Mouse (Mus musculus) embryonic facial prominence, embryonic 12.5 days (tissue): ENCODE data around the gene Mid2. TPM values are rescaled to one million over a fixed set of nuclear protein-coding genes. Genes with fewer than 3 reads are reported as not detected.
"Not testable (repeated sequence)": the region's sequence is repeated elsewhere in the genome, so short reads cannot be mapped to it uniquely, and the experiment has no call there.

Experiments used
- ATAC-seq: fragments of 200-750 bp; cut with Nextera tagmentation; 2 replicates; pipeline ENCODE4 v1.8.0; 2017; ENCODE audit not compliant: insufficient number of reproducible peaks, insufficient read depth, low FRiP score, low TSS enrichment
- H3K27ac ChIP-seq: fragments of 300-500 bp; sonication (generic); 2 replicates; pipeline ENCODE4 v1.5.1; 2016; ENCODE audit warnings: mild to moderate bottlenecking
- H3K27me3 ChIP-seq: fragments of 300-500 bp; sonication (generic); 2 replicates; pipeline ENCODE4 v1.6.1; 2016; ENCODE audit warnings: mild to moderate bottlenecking, moderate library complexity
- H3K36me3 ChIP-seq: fragments of 300-500 bp; sonication (generic); 2 replicates; pipeline ENCODE4 v1.6.1; 2016; ENCODE audit warnings: mild to moderate bottlenecking
- H3K4me1 ChIP-seq: fragments of 300-500 bp; sonication (generic); 2 replicates; pipeline ENCODE4 v1.6.1; 2016
- H3K4me2 ChIP-seq: fragments of 300-500 bp; sonication (generic); replicated peaks from 2 replicates; pipeline ENCODE4 v1.6.1; 2016; ENCODE audit warnings: mild to moderate bottlenecking, moderate library complexity
- H3K4me3 ChIP-seq: fragments of 300-500 bp; sonication (generic); 2 replicates; pipeline ENCODE4 v1.5.1; 2016; ENCODE audit warnings: mild to moderate bottlenecking
- H3K9ac ChIP-seq: fragments of 300-500 bp; sonication (generic); 2 replicates; pipeline ENCODE4 v1.6.1; 2016; ENCODE audit warnings: mild to moderate bottlenecking, moderate library complexity
- H3K9me3 ChIP-seq: fragments of 300-500 bp; sonication (generic); 2 replicates; pipeline ENCODE4 v1.6.1; 2016; ENCODE audit warnings: mild to moderate bottlenecking, moderate library complexity
- WGBS: fragments of 180-500 bp; shearing (Covaris S2); methylation state at CpG from one replicate; pipeline ENCODE4 v1.1.7; 2016; 5-methylcytosine and 5-hydroxymethylcytosine counted together
- polyA plus RNA-seq: library from polyadenylated mRNA; unstranded; fragments of >200 nt; fragmentation: Nextera tagmentation; extraction: Ambion mirVana; gene quantifications from 2 replicates; pipeline ENCODE4 v1.2.1, GENCODE M21; 2016

The Mid2 gene
- polyA plus RNA-seq, result 2.7 and 3.2 TPM in 2 replicates

DNA sequence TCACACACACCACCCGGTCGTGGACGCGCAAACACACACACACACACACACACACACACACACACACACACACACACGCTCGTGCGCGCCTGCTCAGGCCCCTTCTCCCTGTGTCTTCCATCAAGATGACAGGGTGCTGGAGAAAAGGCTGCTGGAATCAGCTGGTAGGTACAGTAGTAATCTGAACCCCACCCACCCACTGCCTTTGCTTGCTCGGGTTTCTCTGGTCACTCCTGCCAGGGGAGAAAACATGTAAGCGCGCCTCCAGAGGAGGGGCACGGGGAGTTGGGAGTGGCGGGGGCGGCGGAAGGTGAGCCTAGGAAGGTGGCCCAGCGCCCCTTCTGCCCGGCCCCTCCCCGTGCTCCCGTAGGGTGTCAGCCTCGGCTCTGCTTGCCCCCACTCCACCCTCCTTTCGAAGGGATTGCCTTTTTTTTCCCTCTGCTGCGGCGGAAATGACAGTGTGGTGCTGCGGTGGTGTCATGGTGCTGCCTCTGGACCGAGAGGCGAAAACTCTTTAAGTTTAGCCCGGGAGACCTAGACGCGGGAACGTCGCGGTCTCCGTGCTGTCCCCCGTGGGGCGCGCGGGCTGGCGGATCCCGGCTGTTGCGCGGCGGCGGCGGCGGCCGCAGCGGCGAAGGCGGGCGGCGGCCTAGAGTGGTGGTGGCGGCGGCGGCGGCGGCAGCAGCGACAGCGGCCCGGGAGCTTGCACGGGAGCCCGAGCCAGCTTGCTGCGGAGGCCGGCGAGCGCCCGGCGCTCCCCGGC, at the start of gene Mid2:
Gene Mid2, plus strand, starts transcription at position 121 of the 763 bp plus-strand sequence.
- Histone ChIP-seq H3K36me3 (no peaks in the 10 kb centered on the region), H3K4me2 (peak within 1 kb of the TSS; percentile 74), H3K4me1 (no peaks in the 10 kb centered on the region), H3K9ac (peak within 1 kb of the TSS; percentile 53), H3K27ac (no peak within 1 kb of the TSS), H3K4me3 (peak within 1 kb of the TSS; percentile 48), H3K9me3 (no peaks in the 10 kb centered on the region), H3K27me3 (peaks cover 50% of the 10 kb centered on the region)
- WGBS, result 14% methylated on average over 48 of the region's 68 CpGs
- ATAC-seq, result peak; percentile 74

DNA sequence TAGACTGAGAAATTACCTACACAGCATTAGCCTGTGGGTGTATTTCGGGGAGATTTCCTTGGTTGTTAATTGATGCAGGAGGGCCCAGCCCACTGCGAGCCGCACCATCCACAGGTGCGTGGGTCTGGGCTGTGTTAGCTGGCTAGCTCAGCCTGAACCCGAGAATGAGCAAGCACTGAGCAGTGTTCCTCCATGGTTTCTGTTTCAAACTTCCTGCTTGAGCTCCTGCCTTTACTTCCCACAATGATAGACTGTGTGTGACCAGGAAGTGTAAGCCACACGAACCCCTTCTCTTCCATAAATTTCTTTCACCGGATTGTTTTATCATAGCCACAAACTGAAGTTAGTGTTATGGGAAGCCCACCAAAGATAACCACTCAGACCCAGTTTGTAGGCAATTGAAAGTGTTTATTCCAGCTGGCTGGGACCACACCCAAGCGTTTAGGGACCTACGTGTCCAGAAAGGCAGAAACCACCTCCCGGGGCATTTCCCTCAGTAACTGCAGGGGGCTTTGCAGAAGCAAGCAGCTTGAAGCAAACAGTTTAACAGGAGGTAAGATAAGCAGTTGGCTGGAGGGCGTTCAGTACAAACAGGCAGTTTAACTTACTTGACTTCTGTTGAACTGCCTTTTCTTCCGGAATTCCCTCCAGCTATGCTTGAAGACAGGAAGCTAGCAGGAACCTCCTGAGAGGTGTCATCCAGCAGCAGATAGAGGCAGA, 39.4 kb upstream of the Mid2 start:
- no peaks in the 10 kb centered on the region for H3K4me1 ChIP-seq
- H3K9me3 ChIP-seq, result no peaks in the 10 kb centered on the region
- H3K36me3 ChIP-seq, result no peaks in the 10 kb centered on the region
- ATAC-seq, result no peak
- H3K4me2 ChIP-seq, result no peak overlapping the region
- H3K27me3 ChIP-seq, result peaks cover 5% of the 10 kb centered on the region; the same call in 1 of the 2 replicates
- H3K27ac ChIP-seq, result no peak overlapping the region
- H3K4me3 ChIP-seq, result no peak overlapping the region
- 60% methylated on average over 12 of the region's 12 CpGs for WGBS
- H3K9ac ChIP-seq, result no peak overlapping the region

DNA sequence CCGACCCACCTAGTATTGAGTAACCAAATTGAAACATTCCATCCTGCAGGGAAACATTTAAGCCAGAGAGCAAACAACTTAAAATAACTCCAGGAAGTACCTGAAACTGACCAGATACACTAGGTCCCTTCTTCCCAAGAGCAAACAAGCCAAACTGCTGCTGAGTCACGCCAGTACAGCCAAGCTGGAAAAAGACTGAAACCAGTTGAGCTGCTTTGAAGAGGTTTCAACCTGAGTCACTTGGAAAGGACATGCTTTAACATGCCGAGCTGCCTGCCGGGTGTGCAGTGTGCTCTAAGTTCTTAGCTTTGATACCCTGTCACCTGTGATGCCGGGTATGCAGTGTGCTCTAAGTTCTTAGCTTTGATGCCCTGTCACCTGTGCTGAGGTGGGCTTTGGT, 26.4 kb upstream of the Mid2 start:
- Histone ChIP-seq H3K27me3 (peaks cover 3% of the 10 kb centered on the region; the same call in 1 of the 2 replicates), H3K4me3 (no peak overlapping the region), H3K4me2 (no peak overlapping the region), H3K4me1 (no peaks in the 10 kb centered on the region), H3K27ac (no peak overlapping the region), H3K9me3 (no peaks in the 10 kb centered on the region), H3K9ac (no peak overlapping the region), H3K36me3 (no peaks in the 10 kb centered on the region)
- WGBS, result 78% methylated on average over 5 of the region's 5 CpGs
- no peak for ATAC-seq

DNA sequence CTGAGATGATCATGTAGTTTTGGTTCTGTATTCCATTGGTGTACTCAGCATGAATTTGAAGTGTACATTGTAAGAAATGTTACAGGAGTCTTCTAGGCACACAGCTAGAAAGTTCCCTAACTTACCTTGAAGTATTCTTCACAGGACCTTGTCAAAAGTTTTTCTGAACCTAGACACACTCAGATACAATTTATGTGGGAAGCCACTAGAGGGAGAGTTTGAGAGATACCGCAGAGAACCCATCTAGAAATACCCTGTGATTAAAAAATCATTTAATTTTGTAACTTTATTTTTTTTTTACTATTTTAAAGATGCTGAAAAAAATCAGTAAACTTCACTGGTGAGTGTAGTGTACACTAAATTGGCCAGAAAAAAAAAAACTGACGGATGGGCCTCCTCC, 24.8 kb upstream of the Mid2 start:
- no peaks in the 10 kb centered on the region for H3K9me3 ChIP-seq

DNA sequence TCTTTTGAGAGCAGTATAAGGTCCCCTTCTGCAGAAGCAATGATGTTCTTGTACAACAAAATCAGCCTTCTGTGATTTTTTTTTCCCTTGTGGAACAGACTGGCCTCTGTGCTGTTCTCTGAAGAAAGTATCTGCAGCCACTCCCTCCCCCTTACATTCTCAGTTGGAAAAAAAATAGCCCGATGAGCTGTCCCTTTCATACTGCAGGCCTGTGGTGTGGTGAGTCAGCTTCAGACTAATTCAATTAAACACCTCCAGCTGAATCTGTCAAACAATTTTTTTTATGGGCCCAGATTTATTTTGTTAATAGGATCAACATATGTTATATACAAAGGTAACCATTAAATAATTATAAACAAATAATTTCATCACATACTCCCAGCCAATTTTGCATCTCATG, 3.7 kb upstream of the Mid2 start:
- WGBS, result 19% methylated on average over 1 of the region's 1 CpGs
- H3K27me3 ChIP-seq, result peaks cover 30% of the 10 kb centered on the region
- H3K4me3 ChIP-seq, result no peak overlapping the region
- H3K4me1 ChIP-seq, result no peaks in the 10 kb centered on the region
- no peak overlapping the region for H3K4me2 ChIP-seq
- no peaks in the 10 kb centered on the region for H3K36me3 ChIP-seq
- no peak for ATAC-seq
- H3K27ac ChIP-seq, result no peak overlapping the region
- no peaks in the 10 kb centered on the region for H3K9me3 ChIP-seq
- no peak overlapping the region for H3K9ac ChIP-seq

More for the DNA sequence above, 24.8 kb upstream of the Mid2 start:
- 65% methylated on average over 2 of the region's 2 CpGs for WGBS
- H3K4me3 ChIP-seq, result no peak overlapping the region
- peaks cover 3% of the 10 kb centered on the region; the same call in 1 of the 2 replicates for H3K27me3 ChIP-seq
- H3K9ac ChIP-seq, result no peak overlapping the region
- H3K4me2 ChIP-seq, result no peak overlapping the region
- no peak for ATAC-seq
- no peaks in the 10 kb centered on the region for H3K4me1 ChIP-seq
- H3K27ac ChIP-seq, result no peak overlapping the region
- H3K36me3 ChIP-seq, result no peaks in the 10 kb centered on the region

DNA sequence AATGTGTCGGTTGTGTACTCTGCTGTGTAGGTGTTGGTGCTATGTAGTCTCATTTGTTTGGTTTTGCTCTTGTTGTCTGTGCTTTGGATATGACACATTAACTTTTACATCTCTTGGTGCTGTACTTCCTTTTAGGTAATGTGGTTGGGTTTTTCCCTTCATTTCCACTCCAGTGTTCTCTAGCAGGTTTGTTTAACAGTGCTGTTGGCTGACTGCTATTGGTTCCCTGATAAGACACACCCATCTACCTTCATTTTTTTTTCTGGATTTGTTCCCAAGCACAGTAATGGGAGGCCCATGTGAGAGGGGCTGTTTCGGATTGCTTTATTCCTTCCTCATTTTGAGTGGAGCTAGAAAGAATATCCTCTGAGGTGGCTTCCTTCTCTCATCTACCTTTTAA, 883 bp upstream of the Mid2 start:
- H3K4me1 ChIP-seq, result no peaks in the 10 kb centered on the region
- no peak for ATAC-seq
- no peak overlapping the region for H3K9ac ChIP-seq
- no peak overlapping the region for H3K4me3 ChIP-seq
- H3K4me2 ChIP-seq, result no peak overlapping the region
- WGBS, result 78% methylated on average over 2 of the region's 2 CpGs
- H3K27ac ChIP-seq, result no peak overlapping the region
- H3K36me3 ChIP-seq, result no peaks in the 10 kb centered on the region
- H3K9me3 ChIP-seq, result no peaks in the 10 kb centered on the region
- H3K27me3 ChIP-seq, result peaks cover 46% of the 10 kb centered on the region

DNA sequence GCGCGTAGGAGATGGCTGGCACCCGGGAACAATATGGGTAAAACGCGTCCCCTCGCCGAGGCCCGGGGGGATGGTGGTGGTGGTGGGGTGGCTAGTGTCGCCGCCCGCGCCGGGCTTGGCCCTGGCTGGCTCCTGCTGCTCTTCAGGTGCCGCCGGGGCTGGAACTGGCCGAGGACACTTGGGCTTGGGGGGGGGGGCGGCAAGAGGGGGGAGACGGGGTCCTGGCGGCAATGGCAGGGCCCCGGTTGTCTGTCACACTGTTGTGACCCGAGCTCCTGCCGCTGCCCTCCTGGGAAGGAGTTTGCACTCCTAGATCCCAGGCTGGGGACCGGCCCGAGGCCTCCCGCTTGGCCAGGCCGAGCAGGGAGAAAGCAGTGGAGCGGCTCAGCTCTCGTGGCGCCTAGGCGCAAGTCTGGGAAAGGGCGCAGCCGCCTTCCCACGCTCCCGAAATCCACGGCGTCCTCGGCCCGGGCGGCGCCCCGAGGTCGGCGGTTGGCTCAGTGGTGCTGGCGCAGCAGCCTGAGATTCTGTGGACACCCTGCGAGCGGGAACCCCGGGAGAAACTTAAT, 927 bp downstream of the Mid2 start:
- Histone ChIP-seq H3K4me3 (peak overlapping the region; percentile 48), H3K4me1 (no peaks in the 10 kb centered on the region), H3K27me3 (peaks cover 44% of the 10 kb centered on the region), H3K9me3 (no peaks in the 10 kb centered on the region), H3K27ac (no peak overlapping the region), H3K4me2 (peak overlapping the region; percentile 74), H3K36me3 (no peaks in the 10 kb centered on the region), H3K9ac (peak overlapping the region; percentile 53)
- WGBS, result 15% methylated on average over 37 of the region's 47 CpGs
- no peak for ATAC-seq

DNA sequence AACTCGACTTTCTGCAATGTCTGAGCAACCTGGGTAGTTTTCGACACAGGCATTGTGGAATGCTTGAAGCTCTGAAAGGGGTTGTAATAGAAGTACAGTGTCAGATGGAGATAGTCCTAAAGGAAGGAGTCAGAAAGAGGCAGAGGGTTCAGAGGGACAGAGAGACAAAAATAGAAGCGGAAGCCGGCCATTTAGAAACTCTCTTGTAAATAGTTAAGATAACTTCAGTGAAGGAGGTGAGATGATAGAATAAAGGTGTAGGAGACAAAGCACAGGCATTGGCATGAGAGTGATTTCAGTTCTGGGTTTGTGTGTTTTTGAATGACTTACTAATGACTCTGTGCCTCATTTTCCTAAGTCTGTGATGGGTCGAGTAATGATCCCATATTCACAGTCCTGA, 11.0 kb downstream of the Mid2 start:
- no peaks in the 10 kb centered on the region for H3K9me3 ChIP-seq
- no peak overlapping the region for H3K9ac ChIP-seq
- no peak overlapping the region for H3K4me3 ChIP-seq
- WGBS, result 79% methylated on average over 5 of the region's 5 CpGs
- H3K36me3 ChIP-seq, result no peaks in the 10 kb centered on the region
- no peak for ATAC-seq
- H3K4me2 ChIP-seq, result no peak overlapping the region
- H3K27ac ChIP-seq, result no peak overlapping the region
- H3K27me3 ChIP-seq, result peaks cover 8% of the 10 kb centered on the region; the same call in 1 of the 2 replicates
- H3K4me1 ChIP-seq, result no peaks in the 10 kb centered on the region

DNA sequence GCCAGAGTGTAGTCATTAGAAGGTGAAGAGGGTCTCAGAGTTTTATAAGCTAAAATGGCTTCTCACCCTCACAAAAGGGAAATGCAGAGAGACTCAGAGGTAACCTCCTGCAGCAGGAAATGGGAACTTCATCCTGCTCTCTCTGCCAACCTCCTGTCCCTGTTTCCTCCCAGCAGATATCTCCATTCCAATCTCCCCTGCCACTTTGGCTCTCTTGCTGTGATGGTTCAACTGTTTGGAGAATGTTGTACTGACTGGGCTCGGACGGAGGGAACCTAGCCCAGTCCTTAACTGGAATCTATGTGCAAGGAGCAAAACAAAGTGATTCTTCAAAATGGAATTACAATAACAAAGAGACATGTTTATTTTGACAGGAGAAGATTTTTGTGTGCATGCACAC, 23.9 kb downstream of the Mid2 start:
- H3K27ac ChIP-seq, result no peak overlapping the region
- WGBS, result 74% methylated on average over 2 of the region's 2 CpGs
- ATAC-seq, result no peak

DNA sequence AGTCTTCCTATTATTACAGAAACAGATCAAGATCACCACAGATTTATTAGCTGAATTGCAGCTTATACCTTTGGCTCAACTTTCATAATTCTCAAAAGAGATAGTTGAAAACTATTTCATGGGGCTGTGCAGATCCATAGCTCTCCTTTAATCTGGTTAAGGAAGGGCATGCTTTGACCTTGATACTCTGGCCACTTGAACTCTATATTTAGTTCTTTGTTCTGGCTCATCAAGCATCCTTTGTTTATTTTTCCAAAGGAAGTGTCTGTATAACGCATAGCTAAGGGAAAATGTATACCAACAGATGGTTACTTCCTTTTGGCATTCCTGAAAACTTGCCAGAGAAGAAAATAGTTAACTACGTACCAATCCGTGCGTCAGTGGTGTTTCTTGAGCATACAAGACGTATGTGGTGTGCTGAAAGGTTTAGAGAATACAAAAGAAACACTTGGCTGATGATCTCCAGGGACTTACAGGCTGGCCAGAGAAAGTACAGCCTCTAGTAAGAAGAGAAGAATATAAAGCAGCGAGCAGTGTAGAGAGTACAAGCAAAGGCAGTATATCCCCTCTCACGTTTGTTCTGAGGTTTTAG, 33.6 kb downstream of the Mid2 start:
- ATAC-seq, result not testable (repeated sequence)

More for the DNA sequence above, 23.9 kb downstream of the Mid2 start:
- Histone ChIP-seq H3K4me1 (no peaks in the 10 kb centered on the region), H3K9ac (no peak overlapping the region), H3K4me3 (no peak overlapping the region), H3K9me3 (no peaks in the 10 kb centered on the region), H3K27me3 (peaks cover 11% of the 10 kb centered on the region; the same call in 1 of the 2 replicates), H3K4me2 (no peak overlapping the region), H3K36me3 (no peaks in the 10 kb centered on the region)

DNA sequence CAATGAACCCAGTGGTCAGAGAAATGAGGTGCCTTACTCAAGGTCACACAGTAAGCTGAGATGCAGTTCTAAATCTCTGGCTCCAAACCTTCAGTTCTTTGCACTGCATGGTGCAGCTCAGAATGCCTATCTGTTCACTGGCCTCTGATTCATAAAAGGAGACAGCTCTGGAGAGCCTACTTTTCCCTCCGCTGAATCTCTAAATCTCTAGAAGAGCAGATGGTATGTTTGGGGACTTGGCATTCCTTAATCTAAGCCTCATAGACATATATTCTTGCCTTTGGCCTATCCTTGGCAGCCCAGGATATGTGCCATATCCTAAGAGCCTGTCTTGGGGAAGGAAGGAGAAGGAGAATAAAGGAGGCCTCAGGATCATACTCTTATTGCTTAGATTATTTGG, 38.8 kb downstream of the Mid2 start:
- H3K27me3 ChIP-seq, result peaks cover 3% of the 10 kb centered on the region; the same call in 1 of the 2 replicates

More for the DNA sequence above, 33.6 kb downstream of the Mid2 start:
- 39% methylated on average over 6 of the region's 7 CpGs for WGBS
- not testable (repeated sequence) for H3K4me3 ChIP-seq, H3K27ac ChIP-seq, H3K27me3 ChIP-seq, H3K9me3 ChIP-seq, H3K9ac ChIP-seq, H3K4me2 ChIP-seq, H3K36me3 ChIP-seq, H3K4me1 ChIP-seq

More for the DNA sequence above, 38.8 kb downstream of the Mid2 start:
- H3K36me3 ChIP-seq, result no peaks in the 10 kb centered on the region
- no peak for ATAC-seq
- H3K4me1 ChIP-seq, result no peaks in the 10 kb centered on the region
- no peak overlapping the region for H3K27ac ChIP-seq
- no peak overlapping the region for H3K9ac ChIP-seq
- no peak overlapping the region for H3K4me3 ChIP-seq
- H3K4me2 ChIP-seq, result no peak overlapping the region
- no peaks in the 10 kb centered on the region for H3K9me3 ChIP-seq
- 88% methylated on average over 1 of the region's 1 CpGs for WGBS
